Mouse (Mus musculus): ENCODE results near the gene Tmem210. TPM values are rescaled to one million over a fixed set of nuclear protein-coding genes. Genes with fewer than 3 reads are reported as not detected.

Tmem210 gene
- not detected in 2 replicates for polyA plus RNA-seq (2014; fragmentation: Nextera tagmentation; extraction: Ambion mirVana)

DNA sequence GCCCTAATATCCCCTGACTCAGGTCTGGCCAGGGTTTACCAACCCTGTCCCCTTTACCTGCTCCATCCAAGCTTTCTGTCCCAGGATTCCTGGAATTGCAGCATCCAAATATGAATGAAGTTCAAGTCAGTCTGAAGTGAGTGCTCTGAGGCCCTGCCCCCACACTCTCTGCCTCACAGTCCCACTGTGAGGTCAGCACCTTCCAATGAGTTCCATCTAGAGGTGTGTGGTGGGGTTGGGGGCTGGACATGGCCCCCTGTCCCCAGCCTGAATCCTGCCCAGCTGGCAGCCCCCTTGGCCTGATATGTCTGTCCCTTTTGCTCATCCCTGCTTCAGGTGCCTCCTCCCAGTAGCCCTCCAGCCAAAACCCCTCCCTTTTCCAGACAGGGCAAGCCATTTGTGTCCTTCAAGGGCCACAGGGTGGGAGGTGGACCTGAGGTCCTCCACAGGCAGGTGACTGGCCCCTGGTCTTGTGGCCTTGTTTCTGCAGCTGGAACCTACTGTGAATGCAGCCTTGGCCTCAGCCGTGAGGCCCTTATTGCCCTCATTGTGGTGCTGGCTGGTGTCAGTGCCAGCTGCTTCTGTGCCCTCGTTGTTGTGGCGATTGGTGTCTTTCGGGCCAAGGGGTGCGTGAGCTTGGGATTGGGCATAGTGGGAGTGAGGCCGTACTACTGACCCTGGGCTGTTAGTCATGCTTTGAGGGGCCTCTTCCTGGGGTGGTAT, at the start of gene Tmem210:
Gene Tmem210 (plus strand): TSS at position 219 of the 723 bp plus-strand sequence.
- Histone ChIP-seq H3K9me3 (replicated peaks; ENCODE audit: control insufficient read depth, low read length) (no peaks in the 10 kb centered on the region), H3K4me2 (ENCODE audit: low read length) (no peak within 1 kb of the TSS), H3K9ac (ENCODE audit: low read length) (no peak within 1 kb of the TSS), H3K4me3 (ENCODE audit: low read depth, low read length) (no peak within 1 kb of the TSS), H3K27ac (ENCODE audit: low read depth, low read length) (no peak within 1 kb of the TSS), H3K4me1 (ENCODE audit: control insufficient read depth, insufficient read depth, low read length) (no peaks in the 10 kb centered on the region), H3K36me3 (ENCODE audit: control insufficient read depth, insufficient read depth, low read length) (peaks cover 34% of the 10 kb centered on the region), H3K27me3 (replicated peaks; ENCODE audit: control insufficient read depth, insufficient read depth, low read length) (peaks cover 53% of the 10 kb centered on the region)
- DNase-seq (ENCODE audit: low spot score) = no peak
- no peak for ATAC-seq
- 90% methylated on average over 6 of the region's 6 CpGs for WGBS

DNA sequence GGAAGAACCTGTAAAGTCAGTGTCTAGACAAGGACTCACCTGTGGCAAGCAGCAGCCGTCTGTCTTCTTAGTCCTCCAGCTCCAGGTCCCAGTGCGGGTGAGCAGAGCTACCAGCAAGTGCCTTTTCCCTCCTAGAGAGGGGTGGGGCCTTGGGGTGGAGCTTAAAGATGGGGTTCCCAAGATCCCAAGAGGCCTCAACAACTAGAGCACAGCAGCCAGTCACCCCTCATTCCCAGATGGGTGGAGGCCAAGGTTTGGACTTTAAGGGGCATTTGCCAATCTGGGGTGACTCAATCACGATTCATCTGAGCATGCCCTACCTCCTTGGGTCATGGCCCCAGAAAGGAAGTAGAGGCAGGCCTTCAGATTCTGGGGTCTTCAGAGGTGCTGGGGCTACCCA, 48.2 kb upstream of the Tmem210 start:
- Histone ChIP-seq H3K27ac (ENCODE audit: low read depth, low read length) (no peak overlapping the region), H3K4me2 (ENCODE audit: low read length) (no peak overlapping the region), H3K4me1 (ENCODE audit: control insufficient read depth, insufficient read depth, low read length) (peaks cover 15% of the 10 kb centered on the region), H3K9me3 (replicated peaks; ENCODE audit: control insufficient read depth, low read length) (no peaks in the 10 kb centered on the region), H3K4me3 (ENCODE audit: low read depth, low read length) (no peak overlapping the region), H3K27me3 (replicated peaks; ENCODE audit: control insufficient read depth, insufficient read depth, low read length) (no peaks in the 10 kb centered on the region), H3K9ac (ENCODE audit: low read length) (no peak overlapping the region), H3K36me3 (ENCODE audit: control insufficient read depth, insufficient read depth, low read length) (peaks cover 6% of the 10 kb centered on the region; the same call in 1 of the 2 replicates)
- WGBS = 93% methylated on average over 3 of the region's 3 CpGs
- DNase-seq (ENCODE audit: low spot score) (no peak), ATAC-seq (no peak)

DNA sequence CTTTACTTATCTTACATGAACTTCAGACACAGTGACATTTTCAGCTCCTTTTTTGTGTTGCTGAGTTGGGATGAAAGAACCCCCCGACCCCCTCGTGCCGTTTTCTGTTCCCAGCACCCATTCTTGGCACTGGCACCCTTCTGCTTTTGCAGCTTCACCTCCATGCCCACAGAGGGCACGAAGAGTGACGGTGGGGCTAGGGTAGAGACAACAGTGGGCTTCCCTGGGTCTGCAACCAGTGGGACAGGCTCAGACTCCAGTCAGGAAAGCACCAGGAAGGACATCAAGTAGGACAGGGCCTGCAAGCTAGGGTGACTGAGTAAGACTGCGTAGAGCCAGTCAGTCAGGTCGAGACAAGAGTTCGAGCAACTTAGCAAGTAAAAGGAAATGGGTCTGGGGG, 47.6 kb upstream of the Tmem210 start:
- H3K4me1 ChIP-seq (ENCODE audit: control insufficient read depth, insufficient read depth, low read length) = peaks cover 15% of the 10 kb centered on the region
- no peak overlapping the region for H3K27ac ChIP-seq (ENCODE audit: low read depth, low read length)
- H3K27me3 ChIP-seq (replicated peaks; ENCODE audit: control insufficient read depth, insufficient read depth, low read length) = no peaks in the 10 kb centered on the region
- H3K9ac ChIP-seq (ENCODE audit: low read length) = peak overlapping the region; percentile 56; the same call in 1 of the 2 replicates
- peaks cover 11% of the 10 kb centered on the region; the same call in 1 of the 2 replicates for H3K36me3 ChIP-seq (ENCODE audit: control insufficient read depth, insufficient read depth, low read length)
- H3K9me3 ChIP-seq (replicated peaks; ENCODE audit: control insufficient read depth, low read length) = no peaks in the 10 kb centered on the region
- ATAC-seq = no peak; the same call in 1 of the 2 replicates
- H3K4me3 ChIP-seq (ENCODE audit: low read depth, low read length) = peak overlapping the region; percentile 66; the same call in 1 of the 2 replicates
- no peak for DNase-seq (ENCODE audit: low spot score)
- WGBS = 47% methylated on average over 8 of the region's 8 CpGs
- H3K4me2 ChIP-seq (ENCODE audit: low read length) = peak overlapping the region; percentile 93

- peaks cover 16% of the 10 kb centered on the region; the same call in 1 of the 2 replicates for H3K36me3 ChIP-seq (ENCODE audit: control insufficient read depth, insufficient read depth, low read length)
- no peaks in the 10 kb centered on the region for H3K27me3 ChIP-seq (replicated peaks; ENCODE audit: control insufficient read depth, insufficient read depth, low read length)
- no peak overlapping the region for H3K27ac ChIP-seq (ENCODE audit: low read depth, low read length)
- H3K4me2 ChIP-seq (ENCODE audit: low read length) = peak overlapping the region; percentile 93
- peaks cover 15% of the 10 kb centered on the region for H3K4me1 ChIP-seq (ENCODE audit: control insufficient read depth, insufficient read depth, low read length)
- H3K9me3 ChIP-seq (replicated peaks; ENCODE audit: control insufficient read depth, low read length) = no peaks in the 10 kb centered on the region
- DNase-seq (ENCODE audit: low spot score) (peak; percentile 89), ATAC-seq (peak; percentile 85)
- peak overlapping the region; percentile 56 for H3K9ac ChIP-seq (ENCODE audit: low read length)
- whole genome bisulfite sequencing = 1% methylated on average over 29 of the region's 29 CpGs
- peak overlapping the region; percentile 66 for H3K4me3 ChIP-seq (ENCODE audit: low read depth, low read length)
Observed at GRCm38 (mm10) chr2:25240723-25241437, 47.1 kb upstream of the Tmem210 start.

GRCm38 (mm10) chr2:25241438-25241775, 46.5 kb upstream of the Tmem210 start:
- H3K9me3 ChIP-seq (replicated peaks; ENCODE audit: control insufficient read depth, low read length) = no peaks in the 10 kb centered on the region
- H3K27ac ChIP-seq (ENCODE audit: low read depth, low read length) = no peak overlapping the region
- peak overlapping the region; percentile 66 for H3K4me3 ChIP-seq (ENCODE audit: low read depth, low read length)
- no peaks in the 10 kb centered on the region for H3K27me3 ChIP-seq (replicated peaks; ENCODE audit: control insufficient read depth, insufficient read depth, low read length)
- peak overlapping the region; percentile 83 for H3K9ac ChIP-seq (ENCODE audit: low read length)
- ATAC-seq (peak; percentile 19), DNase-seq (ENCODE audit: low spot score) (no peak)
- peaks cover 15% of the 10 kb centered on the region for H3K4me1 ChIP-seq (ENCODE audit: control insufficient read depth, insufficient read depth, low read length)
- peak overlapping the region; percentile 93 for H3K4me2 ChIP-seq (ENCODE audit: low read length)
- H3K36me3 ChIP-seq (ENCODE audit: control insufficient read depth, insufficient read depth, low read length) = peaks cover 22% of the 10 kb centered on the region; the same call in 1 of the 2 replicates
- WGBS = 17% methylated on average over 6 of the region's 6 CpGs

DNA sequence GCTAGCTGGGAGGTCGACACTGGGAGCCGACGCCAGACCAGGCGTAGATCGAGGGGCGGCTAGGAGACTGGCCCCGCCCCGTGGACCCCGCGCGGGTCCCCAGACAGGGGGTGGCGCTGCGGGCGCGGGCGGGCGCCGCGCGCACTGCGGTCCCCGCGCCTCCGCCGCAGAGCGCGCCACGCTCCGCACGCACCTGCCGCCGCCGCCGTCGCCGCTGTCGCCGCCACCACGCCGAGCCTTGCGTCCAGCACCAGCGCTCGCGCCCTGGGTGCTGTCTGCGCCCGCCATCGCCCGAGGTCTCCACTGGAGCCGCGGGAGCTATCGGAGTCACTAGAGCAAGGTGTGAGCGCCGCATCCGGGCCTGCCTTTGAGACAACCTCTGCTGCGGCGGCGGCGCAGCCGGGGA, 45.8 kb upstream of the Tmem210 start, which contains the start of the genes Rnf208 and Cysrt1:
Gene Rnf208 (plus strand): TSS at position 155 of the 406 bp plus-strand sequence.
Gene Cysrt1 (minus strand): TSS at position 352 of the 406 bp plus-strand sequence.
- H3K4me3 ChIP-seq (ENCODE audit: low read depth, low read length) = peak within 1 kb of the TSS; percentile 66
- peaks cover 25% of the 10 kb centered on the region for H3K36me3 ChIP-seq (ENCODE audit: control insufficient read depth, insufficient read depth, low read length)
- DNase-seq (ENCODE audit: low spot score) (peak; percentile 55), ATAC-seq (peak; percentile 57)
- under 1% methylated on average over 13 of the region's 59 CpGs for WGBS
- H3K9me3 ChIP-seq (replicated peaks; ENCODE audit: control insufficient read depth, low read length) = no peaks in the 10 kb centered on the region
- peaks cover 15% of the 10 kb centered on the region for H3K4me1 ChIP-seq (ENCODE audit: control insufficient read depth, insufficient read depth, low read length)
- peak within 1 kb of the TSS; percentile 93 for H3K4me2 ChIP-seq (ENCODE audit: low read length)
- H3K27me3 ChIP-seq (replicated peaks; ENCODE audit: control insufficient read depth, insufficient read depth, low read length) = no peaks in the 10 kb centered on the region
- H3K27ac ChIP-seq (ENCODE audit: low read depth, low read length) = no peak within 1 kb of the TSS
- H3K9ac ChIP-seq (ENCODE audit: low read length) = peak within 1 kb of the TSS; percentile 83

- 84% methylated on average over 8 of the region's 8 CpGs for WGBS
- Histone ChIP-seq H3K4me1 (ENCODE audit: control insufficient read depth, insufficient read depth, low read length) (peaks cover 15% of the 10 kb centered on the region), H3K4me3 (ENCODE audit: low read depth, low read length) (peak overlapping the region; percentile 66), H3K4me2 (ENCODE audit: low read length) (peak overlapping the region; percentile 93), H3K36me3 (ENCODE audit: control insufficient read depth, insufficient read depth, low read length) (peaks cover 37% of the 10 kb centered on the region), H3K9me3 (replicated peaks; ENCODE audit: control insufficient read depth, low read length) (no peaks in the 10 kb centered on the region), H3K27me3 (replicated peaks; ENCODE audit: control insufficient read depth, insufficient read depth, low read length) (no peaks in the 10 kb centered on the region), H3K27ac (ENCODE audit: low read depth, low read length) (no peak overlapping the region), H3K9ac (ENCODE audit: low read length) (peak overlapping the region; percentile 83; the same call in 1 of the 2 replicates)
- DNase-seq (ENCODE audit: low spot score) (no peak), ATAC-seq (no peak)
Observed at GRCm38 (mm10) chr2:25243342-25243741, 44.6 kb upstream of the Tmem210 start.

DNA sequence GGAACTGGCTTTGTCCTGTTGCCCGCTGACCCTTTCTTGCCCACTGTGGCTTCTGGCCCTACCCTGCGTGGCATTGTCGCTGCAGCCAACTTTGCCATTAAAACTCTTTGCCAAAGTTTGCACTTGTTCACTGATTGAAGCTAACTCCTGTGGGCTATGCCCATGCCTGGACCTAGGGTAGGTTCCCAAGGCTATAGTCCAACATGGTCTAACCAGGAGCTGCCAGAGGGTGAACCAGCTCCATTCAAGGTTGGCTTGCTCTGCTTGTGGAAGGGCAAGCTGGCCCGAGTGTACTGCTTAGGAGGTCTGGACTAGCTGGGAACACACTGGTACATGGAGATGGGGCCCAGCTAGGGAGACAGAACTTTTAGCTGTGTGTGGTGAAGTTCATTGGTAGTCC, 43.8 kb upstream of the Tmem210 start:
- WGBS = 93% methylated on average over 4 of the region's 4 CpGs
- H3K9me3 ChIP-seq (replicated peaks; ENCODE audit: control insufficient read depth, low read length) = no peaks in the 10 kb centered on the region
- no peak overlapping the region for H3K4me2 ChIP-seq (ENCODE audit: low read length)
- no peak overlapping the region for H3K9ac ChIP-seq (ENCODE audit: low read length)
- H3K36me3 ChIP-seq (ENCODE audit: control insufficient read depth, insufficient read depth, low read length) = peaks cover 45% of the 10 kb centered on the region
- H3K4me1 ChIP-seq (ENCODE audit: control insufficient read depth, insufficient read depth, low read length) = peaks cover 15% of the 10 kb centered on the region
- no peaks in the 10 kb centered on the region for H3K27me3 ChIP-seq (replicated peaks; ENCODE audit: control insufficient read depth, insufficient read depth, low read length)
- ATAC-seq (no peak), DNase-seq (ENCODE audit: low spot score) (no peak)
- no peak overlapping the region for H3K4me3 ChIP-seq (ENCODE audit: low read depth, low read length)
- no peak overlapping the region for H3K27ac ChIP-seq (ENCODE audit: low read depth, low read length)

All from forebrain, embryonic 14.5 days (tissue).